Mouse (Mus musculus) olfactory bulb, adult 2 months (tissue): Measurements from ENCODE around the gene Asb8. TPM values are rescaled to one million over a fixed set of nuclear protein-coding genes. Genes with fewer than 3 reads are reported as not detected.
A peak's percentile ranks its signal among the peaks of the same experiment; 100 is the strongest.

Source experiments
- H3K27ac ChIP-seq: fragments of 200-500 bp; 2 replicates; pipeline ENCODE4 v1.5.1; 2012; ENCODE audit warnings: low read depth, low read length; ENCODE audit not compliant: insufficient read depth
- H3K4me1 ChIP-seq: fragments of 200-500 bp; 2 replicates; pipeline ENCODE4 v1.6.1; 2012; ENCODE audit warnings: low read length; ENCODE audit not compliant: control insufficient read depth, insufficient read depth
- H3K4me3 ChIP-seq: fragments of 200-500 bp; 2 replicates; pipeline ENCODE4 v1.5.1; 2012; ENCODE audit warnings: mild to moderate bottlenecking, low read depth, low read length, moderate library complexity; ENCODE audit not compliant: insufficient read depth
- CTCF ChIP-seq: fragments of 200-500 bp; IDR thresholded peaks from 2 replicates; pipeline ENCODE4 v1.5.1; 2012; ENCODE audit warnings: low read depth, mild to moderate bottlenecking, low read length, moderate library complexity; ENCODE audit not compliant: insufficient read depth
- POLR2A ChIP-seq: fragments of 200-500 bp; IDR thresholded peaks from 2 replicates; pipeline ENCODE4 v1.6.1; 2012; ENCODE audit warnings: mild to moderate bottlenecking, low read depth, low read length, moderate library complexity; ENCODE audit not compliant: insufficient read depth
- WGBS: fragments of 180-500 bp; shearing (Covaris S2); methylation state at CpG from one replicate; pipeline ENCODE4 v1.1.7; 2018; 5-methylcytosine and 5-hydroxymethylcytosine counted together
- polyA plus RNA-seq: library from polyadenylated mRNA; stranded (reverse); fragments of >200 nt; gene quantifications from 2 replicates; pipeline ENCODE4 v1.2.4, GENCODE M21; 2012; ENCODE audit warnings: low replicate concordance; ENCODE audit not compliant: missing spikeins, insufficient read depth, insufficient read length

Asb8 gene
- polyA plus RNA-seq, 1 experiment = not detected

GRCm38 (mm10) chr15:98145559-98146181, 19.8 kb downstream of the Asb8 start:
- WGBS = under 1% methylated on average over 38 of the region's 38 CpGs
- TF ChIP-seq POLR2A (peak; percentile 55; the same call in 1 of the 2 replicates), CTCF (no peak)
- Histone ChIP-seq H3K4me1 (peaks cover 4% of the 10 kb centered on the region; the same call in 1 of the 2 replicates), H3K4me3 (peak overlapping the region; percentile 78), H3K27ac (0 out of 2 replicates have a peak overlapping the region, but pooled peaks have one; percentile 59)

GRCm38 (mm10) chr15:98144861-98145507, 20.4 kb downstream of the Asb8 start:
- Histone ChIP-seq H3K27ac (no peak overlapping the region), H3K4me3 (peak overlapping the region; percentile 78), H3K4me1 (peaks cover 4% of the 10 kb centered on the region; the same call in 1 of the 2 replicates)
- WGBS = 1% methylated on average over 36 of the region's 36 CpGs
- TF ChIP-seq CTCF = no peak
- TF ChIP-seq POLR2A = no peak

DNA sequence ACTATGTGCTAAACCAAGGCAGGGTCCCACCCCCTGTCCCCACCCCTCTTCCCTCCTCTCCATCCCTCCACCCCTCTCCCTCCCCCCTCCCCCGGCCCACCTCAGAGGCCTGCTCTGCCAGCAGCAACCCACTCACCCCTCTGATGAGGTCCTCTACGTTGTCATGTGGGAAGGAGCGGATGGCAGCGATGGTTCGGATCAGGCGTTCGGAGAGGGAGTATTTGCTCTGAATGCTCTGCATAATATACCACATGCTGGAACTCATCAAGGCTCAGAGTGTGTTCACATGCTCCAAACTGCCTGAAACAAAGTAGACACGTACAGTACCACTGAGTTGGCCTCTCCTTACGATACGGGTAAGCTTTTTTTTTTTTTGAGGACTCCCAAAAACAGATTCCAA, 22.9 kb downstream of the Asb8 start:
- 77% methylated on average over 10 of the region's 10 CpGs for WGBS
- Histone ChIP-seq H3K4me1 (peaks cover 4% of the 10 kb centered on the region; the same call in 1 of the 2 replicates), H3K27ac (no peak overlapping the region), H3K4me3 (no peak overlapping the region)
- TF ChIP-seq POLR2A = no peak

DNA sequence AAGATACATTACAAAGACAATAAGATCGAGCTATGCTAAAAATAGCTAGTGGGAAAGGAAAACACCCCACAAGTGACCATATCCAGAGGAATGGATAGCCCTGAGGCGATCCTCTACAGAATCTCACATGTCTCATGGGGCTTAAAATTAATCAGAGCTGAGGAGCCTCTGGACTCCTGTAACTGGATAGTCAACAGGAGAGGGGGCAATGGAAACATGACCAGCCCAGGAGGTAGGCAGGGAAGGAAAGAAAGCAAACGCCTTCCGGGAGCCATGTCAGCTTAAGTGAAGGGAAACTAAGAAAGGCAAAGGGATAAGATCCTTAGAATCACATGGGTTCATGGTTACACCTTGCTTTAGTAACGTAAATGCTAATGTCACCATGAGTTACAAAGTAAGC, 24.6 kb downstream of the Asb8 start:
- WGBS = 92% methylated on average over 5 of the region's 5 CpGs
- Histone ChIP-seq H3K27ac (no peak overlapping the region), H3K4me1 (peaks cover 4% of the 10 kb centered on the region; the same call in 1 of the 2 replicates), H3K4me3 (no peak overlapping the region)
- TF ChIP-seq CTCF = no peak
- TF ChIP-seq POLR2A = no peak

DNA sequence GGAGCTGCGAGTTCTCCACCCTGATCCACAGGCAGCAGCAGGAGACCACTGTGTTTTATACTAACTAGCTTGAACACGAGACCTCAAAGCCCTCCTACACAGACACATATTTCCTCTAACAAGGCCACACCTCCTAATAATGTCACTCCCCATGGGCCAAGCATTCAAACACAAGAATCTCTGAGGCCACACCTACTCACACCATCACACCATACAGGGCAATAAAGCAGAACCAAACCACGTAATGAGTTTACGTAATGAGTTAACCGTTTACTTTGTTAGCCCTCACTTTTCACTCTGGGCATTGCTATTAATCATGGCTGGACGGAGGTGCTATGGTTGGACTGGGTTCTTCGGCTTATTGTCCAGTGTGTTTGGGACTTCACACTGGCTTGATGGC, 25.7 kb downstream of the Asb8 start:
- Histone ChIP-seq H3K4me3 (no peak overlapping the region), H3K27ac (no peak overlapping the region), H3K4me1 (peaks cover 6% of the 10 kb centered on the region; the same call in 1 of the 2 replicates)
- TF ChIP-seq CTCF = no peak
- no peak for TF ChIP-seq POLR2A
- whole genome bisulfite sequencing = 72% methylated on average over 7 of the region's 7 CpGs

- peaks cover 5% of the 10 kb centered on the region; the same call in 1 of the 2 replicates for H3K4me1 ChIP-seq
- H3K27ac ChIP-seq = no peak overlapping the region
- 89% methylated on average over 9 of the region's 9 CpGs for WGBS
- no peak overlapping the region for H3K4me3 ChIP-seq
- TF ChIP-seq CTCF (no peak), POLR2A (no peak)
These were observed 28.6 kb downstream of the Asb8 start for GRCm38 (mm10) chr15:98136871-98137270.

- peaks cover 5% of the 10 kb centered on the region; the same call in 1 of the 2 replicates for H3K4me1 ChIP-seq
- TF ChIP-seq CTCF (no peak), POLR2A (no peak)
- 0 out of 2 replicates have a peak overlapping the region, but pooled peaks have one; percentile 48 for H3K27ac ChIP-seq
- no peak overlapping the region for H3K4me3 ChIP-seq
- WGBS = 95% methylated on average over 13 of the region's 13 CpGs
These were observed 29.8 kb downstream of the Asb8 start for GRCm38 (mm10) chr15:98135671-98136070.

- TF ChIP-seq CTCF = no peak
- no peak for TF ChIP-seq POLR2A
- Histone ChIP-seq H3K27ac (0 out of 2 replicates have a peak overlapping the region, but pooled peaks have one; percentile 46), H3K4me3 (no peak overlapping the region), H3K4me1 (peaks cover 5% of the 10 kb centered on the region; the same call in 1 of the 2 replicates)
- 31% methylated on average over 3 of the region's 3 CpGs for WGBS
These were observed 30.8 kb downstream of the Asb8 start for GRCm38 (mm10) chr15:98134666-98135065.

DNA sequence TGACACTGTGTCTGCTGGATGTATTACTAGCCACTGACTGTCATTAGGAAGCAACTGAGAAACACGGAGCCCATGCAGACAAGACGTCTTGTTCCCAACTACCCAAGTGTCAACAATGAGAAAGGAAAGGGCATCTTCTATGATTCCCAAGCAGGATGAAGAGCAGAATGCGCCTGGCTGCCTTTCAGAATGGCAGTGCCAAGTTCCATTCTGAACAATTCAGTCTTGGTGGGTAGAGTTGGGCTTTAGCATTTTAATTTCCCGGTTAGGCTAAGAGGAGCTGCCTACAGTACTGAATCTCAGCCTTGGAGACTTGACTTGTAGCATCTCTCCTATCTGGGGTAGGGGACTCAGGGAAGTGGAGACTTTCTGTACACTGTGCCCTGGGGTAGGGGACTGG, 31.4 kb downstream of the Asb8 start:
- Histone ChIP-seq H3K4me1 (peaks cover 9% of the 10 kb centered on the region; the same call in 1 of the 2 replicates), H3K27ac (peak overlapping the region; percentile 82), H3K4me3 (no peak overlapping the region)
- 44% methylated on average over 4 of the region's 4 CpGs for WGBS
- no peak for TF ChIP-seq CTCF
- TF ChIP-seq POLR2A = no peak

DNA sequence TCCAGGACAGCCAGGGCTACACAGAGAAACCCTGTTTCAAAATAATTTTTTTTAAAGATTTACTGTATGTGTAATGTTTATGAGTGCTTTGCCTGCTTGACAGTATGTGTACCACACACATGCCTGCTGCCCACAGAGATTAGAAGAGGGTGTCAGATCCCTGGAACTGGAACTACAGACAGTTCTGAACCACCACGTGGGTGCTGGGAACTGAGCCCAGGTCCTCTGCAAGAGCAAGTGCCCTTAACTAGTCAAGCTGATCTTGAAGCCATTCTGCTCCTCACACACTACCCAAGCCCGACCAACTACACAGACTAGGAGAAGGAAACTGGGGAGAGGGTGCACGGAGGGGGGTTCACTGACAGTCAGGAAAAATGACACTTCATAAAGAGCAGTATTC, 32.0 kb downstream of the Asb8 start:
- TF ChIP-seq CTCF (no peak), POLR2A (no peak)
- Histone ChIP-seq H3K27ac (peak overlapping the region; percentile 36; the same call in 1 of the 2 replicates), H3K4me1 (peaks cover 13% of the 10 kb centered on the region; the same call in 1 of the 2 replicates), H3K4me3 (no peak overlapping the region)
- 72% methylated on average over 3 of the region's 3 CpGs for WGBS
